Mouse (Mus musculus) embryo, embryonic 11.5 days (tissue): ENCODE results near the gene 4931429L15Rik.

Experiments
- DNase-seq: peaks from one replicate; pipeline ENCODE4 v3.0.0-alpha.2; 2012; ENCODE audit warnings: low read depth, low spot score

4931429L15Rik gene

GRCm38 (mm10) chr9:46259111-46259510 lies 60.7 kb downstream of the 4931429L15Rik start:
- DNase-seq: no peak

GRCm38 (mm10) chr9:46257546-46257945 lies 62.2 kb downstream of the 4931429L15Rik start:
- no peak for DNase-seq

GRCm38 (mm10) chr9:46256658-46257385 lies 63.0 kb downstream of the 4931429L15Rik start:
- DNase-seq: no peak

GRCm38 (mm10) chr9:46256177-46256576 lies 63.6 kb downstream of the 4931429L15Rik start:
- no peak for DNase-seq
